Mouse (Mus musculus): Measurements from ENCODE around the gene Rbms2.

The Rbms2 gene

GRCm38 (mm10) chr10:128204941-128205340 is 24.8 kb upstream of the Rbms2 start:
- TF ChIP-seq GATA4 (IDR thresholded peaks at IDR 0.05; ENCODE audit: insufficient replicate concordance, low read length), result no peak

- TF ChIP-seq GATA4 (IDR thresholded peaks at IDR 0.05; ENCODE audit: insufficient replicate concordance, low read length), result peak; percentile 17; the same call in 1 of the 2 replicates
Measured at GRCm38 (mm10) chr10:128201856-128202255, 21.8 kb upstream of the Rbms2 start.

GRCm38 (mm10) chr10:128194551-128195461 is 14.7 kb upstream of the Rbms2 start:
- TF ChIP-seq GATA4 (IDR thresholded peaks at IDR 0.05; ENCODE audit: insufficient replicate concordance, low read length), result no peak

GRCm38 (mm10) chr10:128194024-128194550 is 14.0 kb upstream of the Rbms2 start, which contains the start of gene Gls2:
TSS of gene Gls2 (plus strand) at chr10:128194457.
- no peak for TF ChIP-seq GATA4 (IDR thresholded peaks at IDR 0.05; ENCODE audit: insufficient replicate concordance, low read length)

GRCm38 (mm10) chr10:128193113-128193512 is 13.0 kb upstream of the Rbms2 start:
- TF ChIP-seq GATA4 (IDR thresholded peaks at IDR 0.05; ENCODE audit: insufficient replicate concordance, low read length), result no peak

GRCm38 (mm10) chr10:128191472-128191871 is 11.4 kb upstream of the Rbms2 start:
- no peak for TF ChIP-seq GATA4 (IDR thresholded peaks at IDR 0.05; ENCODE audit: insufficient replicate concordance, low read length)

GRCm38 (mm10) chr10:128188242-128188877 is 8.3 kb upstream of the Rbms2 start:
- TF ChIP-seq GATA4 (IDR thresholded peaks at IDR 0.05; ENCODE audit: insufficient replicate concordance, low read length), result no peak

- TF ChIP-seq GATA4 (IDR thresholded peaks at IDR 0.05; ENCODE audit: insufficient replicate concordance, low read length), result no peak
Measured at GRCm38 (mm10) chr10:128187181-128187605, 7.1 kb upstream of the Rbms2 start.

GRCm38 (mm10) chr10:128185959-128186358 is 5.9 kb upstream of the Rbms2 start:
- TF ChIP-seq GATA4 (IDR thresholded peaks at IDR 0.05; ENCODE audit: insufficient replicate concordance, low read length), result no peak

GRCm38 (mm10) chr10:128185277-128185940 is 5.3 kb upstream of the Rbms2 start:
- no peak for TF ChIP-seq GATA4 (IDR thresholded peaks at IDR 0.05; ENCODE audit: insufficient replicate concordance, low read length)

- TF ChIP-seq GATA4 (IDR thresholded peaks at IDR 0.05; ENCODE audit: insufficient replicate concordance, low read length), result no peak
Measured at GRCm38 (mm10) chr10:128184296-128184695, 4.2 kb upstream of the Rbms2 start.

- TF ChIP-seq GATA4 (IDR thresholded peaks at IDR 0.05; ENCODE audit: insufficient replicate concordance, low read length), result no peak
Measured at GRCm38 (mm10) chr10:128177316-128177715, 2.8 kb downstream of the Rbms2 start.

GRCm38 (mm10) chr10:128175996-128176755 is 3.9 kb downstream of the Rbms2 start:
- TF ChIP-seq GATA4 (IDR thresholded peaks at IDR 0.05; ENCODE audit: insufficient replicate concordance, low read length), result no peak

- TF ChIP-seq GATA4 (IDR thresholded peaks at IDR 0.05; ENCODE audit: insufficient replicate concordance, low read length), result no peak
Measured at GRCm38 (mm10) chr10:128175302-128175701, 4.8 kb downstream of the Rbms2 start.

- no peak for TF ChIP-seq GATA4 (IDR thresholded peaks at IDR 0.05; ENCODE audit: insufficient replicate concordance, low read length)
Measured at GRCm38 (mm10) chr10:128167091-128167490, 13.0 kb downstream of the Rbms2 start.

Measured in liver, adult (tissue).